Mouse (Mus musculus) midbrain, embryonic 15.5 days (tissue): ENCODE data around the gene Aqp9. TPM values are rescaled to one million over a fixed set of nuclear protein-coding genes. Genes with fewer than 3 reads are reported as not detected.
"Not testable (repeated sequence)": the region's sequence is repeated elsewhere in the genome, so short reads cannot be mapped to it uniquely, and the experiment has no call there.

Experiments
- ATAC-seq: fragments of 200-750 bp; cut with Nextera tagmentation; replicated peaks from 2 replicates; pipeline ENCODE4 v1.8.0; 2017; ENCODE audit warnings: moderate TSS enrichment
- H3K27ac ChIP-seq: fragments of 300-500 bp; sonication (generic); 2 replicates; pipeline ENCODE4 v1.5.1; 2015; ENCODE audit warnings: mild to moderate bottlenecking, inconsistent platforms
- H3K27me3 ChIP-seq: fragments of 300-500 bp; sonication (generic); replicated peaks from 2 replicates; pipeline ENCODE4 v1.6.1; 2015; ENCODE audit warnings: inconsistent platforms
- H3K36me3 ChIP-seq: fragments of 300-500 bp; sonication (generic); replicated peaks from 2 replicates; pipeline ENCODE4 v1.6.1; 2015; ENCODE audit warnings: inconsistent platforms
- H3K4me1 ChIP-seq: fragments of 300-500 bp; sonication (generic); 2 replicates; pipeline ENCODE4 v1.6.1; 2015; ENCODE audit warnings: inconsistent platforms
- H3K4me2 ChIP-seq: fragments of 300-500 bp; sonication (generic); 2 replicates; pipeline ENCODE4 v1.6.1; 2015; ENCODE audit warnings: inconsistent platforms, mild to moderate bottlenecking, moderate library complexity
- H3K4me3 ChIP-seq: fragments of 300-500 bp; sonication (generic); 2 replicates; pipeline ENCODE4 v1.5.1; 2015; ENCODE audit warnings: mild to moderate bottlenecking, inconsistent platforms
- H3K9ac ChIP-seq: fragments of 300-500 bp; sonication (generic); 2 replicates; pipeline ENCODE4 v1.6.1; 2015; ENCODE audit warnings: mild to moderate bottlenecking, inconsistent platforms
- H3K9me3 ChIP-seq: fragments of 300-500 bp; sonication (generic); 2 replicates; pipeline ENCODE4 v1.6.1; 2016; ENCODE audit warnings: inconsistent platforms
- WGBS: fragments of 180-500 bp; shearing (Covaris S2); methylation state at CpG from one replicate; pipeline ENCODE4 v1.1.7; 2015; ENCODE audit warnings: mixed read lengths; 5-methylcytosine and 5-hydroxymethylcytosine counted together
- polyA plus RNA-seq: library from polyadenylated mRNA; unstranded; fragments of >200 nt; fragmentation: Nextera tagmentation; extraction: Ambion mirVana; gene quantifications from 2 replicates; pipeline ENCODE4 v1.2.1, GENCODE M21; 2015

Aqp9 gene
- polyA plus RNA-seq, 1 experiment from 2014 or later = 0.54 TPM

GRCm38 (mm10) chr9:71151386-71151785, 17.1 kb downstream of the Aqp9 start:
- no peaks in the 10 kb centered on the region for H3K4me1 ChIP-seq
- H3K4me2 ChIP-seq = no peak overlapping the region
- H3K9ac ChIP-seq = no peak overlapping the region
- no peaks in the 10 kb centered on the region for H3K27me3 ChIP-seq
- no peaks in the 10 kb centered on the region for H3K9me3 ChIP-seq
- WGBS = 45% methylated on average over 6 of the region's 6 CpGs
- no peaks in the 10 kb centered on the region for H3K36me3 ChIP-seq
- ATAC-seq = no peak
- H3K4me3 ChIP-seq = no peak overlapping the region
- H3K27ac ChIP-seq = no peak overlapping the region

DNA sequence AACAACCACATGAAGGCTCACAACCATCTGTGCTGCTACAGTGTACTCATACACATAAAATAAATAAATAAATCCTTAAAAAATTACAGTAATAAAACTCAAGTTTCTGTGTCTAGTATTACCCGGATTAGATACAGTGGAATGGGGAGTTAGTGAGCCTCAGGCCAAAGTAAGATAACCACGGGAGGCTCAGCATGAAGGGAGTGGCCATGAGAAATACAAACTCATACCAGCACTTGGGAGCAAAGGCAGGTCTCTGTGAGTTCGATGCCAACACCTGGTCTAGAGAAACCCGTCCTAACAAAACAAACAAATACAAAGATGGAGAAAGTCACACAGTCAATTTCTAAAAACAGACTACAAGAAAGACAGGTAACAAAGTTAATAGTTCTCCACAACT, 18.3 kb downstream of the Aqp9 start:
- WGBS = 90% methylated on average over 4 of the region's 4 CpGs
- H3K36me3 ChIP-seq = no peaks in the 10 kb centered on the region
- no peak overlapping the region for H3K9ac ChIP-seq
- no peak overlapping the region for H3K27ac ChIP-seq
- ATAC-seq = no peak
- no peak overlapping the region for H3K4me2 ChIP-seq
- no peaks in the 10 kb centered on the region for H3K27me3 ChIP-seq
- no peaks in the 10 kb centered on the region for H3K4me1 ChIP-seq
- no peaks in the 10 kb centered on the region for H3K9me3 ChIP-seq
- no peak overlapping the region for H3K4me3 ChIP-seq

DNA sequence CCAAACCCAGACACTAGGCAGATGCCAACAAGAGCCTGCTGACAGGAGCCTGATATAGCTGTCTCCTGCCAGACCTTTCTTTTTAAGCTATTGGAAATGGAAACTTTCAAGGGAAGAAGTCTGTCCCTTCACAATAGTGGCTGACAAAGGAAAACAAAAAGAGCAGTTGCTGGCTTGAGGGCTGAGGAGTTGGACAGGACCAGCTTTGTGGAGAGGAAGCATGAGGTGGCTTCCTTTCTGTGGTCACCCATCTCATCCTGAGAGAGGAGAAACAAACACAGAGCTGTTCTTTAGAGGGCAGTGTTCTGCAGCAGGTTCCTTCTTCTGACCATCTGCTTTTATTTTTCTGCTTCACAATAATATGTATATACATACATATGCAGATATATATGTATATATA, 19.6 kb downstream of the Aqp9 start:
- Histone ChIP-seq H3K4me3 (no peak overlapping the region), H3K4me1 (no peaks in the 10 kb centered on the region), H3K9me3 (no peaks in the 10 kb centered on the region), H3K4me2 (no peak overlapping the region), H3K36me3 (no peaks in the 10 kb centered on the region), H3K27ac (no peak overlapping the region), H3K27me3 (no peaks in the 10 kb centered on the region), H3K9ac (no peak overlapping the region)
- no peak for ATAC-seq

DNA sequence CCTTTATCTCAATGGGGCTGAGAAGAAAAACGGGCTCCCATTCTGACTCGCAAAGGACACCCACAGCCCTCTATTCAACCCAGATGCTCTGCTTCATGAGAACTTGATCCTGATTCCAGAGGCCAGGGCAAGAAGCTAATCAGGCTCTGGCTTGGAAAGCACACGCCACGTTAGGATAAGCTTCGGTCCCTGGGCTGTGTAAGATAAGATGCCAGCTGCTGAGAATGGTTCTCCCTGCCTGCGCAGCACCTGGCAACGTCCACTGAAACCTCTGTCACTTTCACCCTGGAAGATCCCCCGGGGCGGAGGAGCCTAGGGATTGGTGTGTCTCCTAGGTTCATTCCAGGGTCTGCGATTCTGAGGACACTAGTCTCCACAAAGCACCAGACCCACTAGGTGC, 22.3 kb downstream of the Aqp9 start:
- Histone ChIP-seq H3K9ac (no peak overlapping the region), H3K27me3 (no peaks in the 10 kb centered on the region), H3K4me1 (no peaks in the 10 kb centered on the region), H3K4me3 (no peak overlapping the region), H3K36me3 (no peaks in the 10 kb centered on the region), H3K9me3 (no peaks in the 10 kb centered on the region), H3K4me2 (no peak overlapping the region), H3K27ac (no peak overlapping the region)
- no peak for ATAC-seq
- WGBS = 85% methylated on average over 10 of the region's 10 CpGs

GRCm38 (mm10) chr9:71140205-71140604, 28.3 kb downstream of the Aqp9 start:
- Histone ChIP-seq H3K27ac (no peak overlapping the region), H3K9me3 (no peaks in the 10 kb centered on the region), H3K4me1 (no peaks in the 10 kb centered on the region), H3K4me2 (no peak overlapping the region), H3K9ac (no peak overlapping the region), H3K27me3 (no peaks in the 10 kb centered on the region), H3K4me3 (no peak overlapping the region), H3K36me3 (no peaks in the 10 kb centered on the region)
- 87% methylated on average over 8 of the region's 8 CpGs for WGBS
- no peak for ATAC-seq

GRCm38 (mm10) chr9:71138936-71139335, 29.5 kb downstream of the Aqp9 start:
- H3K27ac ChIP-seq = no peak overlapping the region
- H3K27me3 ChIP-seq = no peaks in the 10 kb centered on the region
- no peaks in the 10 kb centered on the region for H3K4me1 ChIP-seq
- no peak for ATAC-seq
- H3K36me3 ChIP-seq = no peaks in the 10 kb centered on the region
- no peak overlapping the region for H3K4me3 ChIP-seq
- no peaks in the 10 kb centered on the region for H3K9me3 ChIP-seq
- H3K4me2 ChIP-seq = no peak overlapping the region
- 97% methylated on average over 2 of the region's 2 CpGs for WGBS
- no peak overlapping the region for H3K9ac ChIP-seq

- Histone ChIP-seq H3K27me3 (no peaks in the 10 kb centered on the region), H3K36me3 (no peaks in the 10 kb centered on the region), H3K4me3 (no peak overlapping the region), H3K27ac (no peak overlapping the region), H3K4me2 (no peak overlapping the region), H3K4me1 (no peaks in the 10 kb centered on the region), H3K9me3 (no peaks in the 10 kb centered on the region), H3K9ac (no peak overlapping the region)
- 81% methylated on average over 6 of the region's 6 CpGs for WGBS
- ATAC-seq = no peak
These were observed 31.1 kb downstream of the Aqp9 start for GRCm38 (mm10) chr9:71137267-71137945.

GRCm38 (mm10) chr9:71135073-71135472, 33.4 kb downstream of the Aqp9 start:
- H3K36me3 ChIP-seq = no peaks in the 10 kb centered on the region
- no peaks in the 10 kb centered on the region for H3K4me1 ChIP-seq
- 72% methylated on average over 5 of the region's 5 CpGs for WGBS
- no peak overlapping the region for H3K4me3 ChIP-seq
- H3K9ac ChIP-seq = no peak overlapping the region
- H3K9me3 ChIP-seq = no peaks in the 10 kb centered on the region
- no peak overlapping the region for H3K4me2 ChIP-seq
- no peak overlapping the region for H3K27ac ChIP-seq
- ATAC-seq = no peak
- no peaks in the 10 kb centered on the region for H3K27me3 ChIP-seq

DNA sequence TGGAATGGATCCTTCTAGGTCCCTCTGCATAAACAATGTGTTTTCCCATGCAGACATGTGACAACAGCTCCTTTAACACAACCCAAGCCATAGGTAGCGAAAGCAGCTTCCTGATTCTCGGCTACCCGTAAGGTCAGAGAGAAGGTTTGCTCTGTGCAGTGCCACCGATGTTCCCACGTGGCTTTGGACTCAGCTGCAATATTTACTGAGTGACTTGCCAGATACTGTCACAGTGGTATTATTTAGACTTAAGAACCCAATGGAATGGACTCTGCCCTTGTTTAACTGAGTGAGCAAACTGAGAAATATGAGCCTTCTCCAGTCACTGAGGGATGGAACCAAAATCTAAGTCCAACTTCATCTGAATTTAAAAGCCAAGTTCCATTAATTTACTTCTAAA, 35.3 kb downstream of the Aqp9 start:
- Histone ChIP-seq H3K4me1 (no peaks in the 10 kb centered on the region), H3K36me3 (no peaks in the 10 kb centered on the region), H3K9me3 (no peaks in the 10 kb centered on the region), H3K4me2 (no peak overlapping the region), H3K27me3 (no peaks in the 10 kb centered on the region), H3K9ac (no peak overlapping the region), H3K4me3 (no peak overlapping the region), H3K27ac (no peak overlapping the region)
- WGBS = 84% methylated on average over 5 of the region's 5 CpGs
- ATAC-seq = no peak

GRCm38 (mm10) chr9:71131822-71132221, 36.7 kb downstream of the Aqp9 start:
- Histone ChIP-seq H3K36me3 (no peaks in the 10 kb centered on the region), H3K4me3 (no peak overlapping the region), H3K9me3 (no peaks in the 10 kb centered on the region), H3K27ac (no peak overlapping the region), H3K9ac (no peak overlapping the region), H3K4me1 (no peaks in the 10 kb centered on the region), H3K4me2 (no peak overlapping the region), H3K27me3 (no peaks in the 10 kb centered on the region)
- 85% methylated on average over 5 of the region's 5 CpGs for WGBS
- no peak for ATAC-seq

- H3K4me2 ChIP-seq = no peak overlapping the region
- H3K4me1 ChIP-seq = no peaks in the 10 kb centered on the region
- H3K9ac ChIP-seq = no peak overlapping the region
- H3K9me3 ChIP-seq = no peaks in the 10 kb centered on the region
- ATAC-seq = no peak
- 63% methylated on average over 5 of the region's 5 CpGs for WGBS
- H3K4me3 ChIP-seq = no peak overlapping the region
- no peaks in the 10 kb centered on the region for H3K27me3 ChIP-seq
- H3K27ac ChIP-seq = no peak overlapping the region
- H3K36me3 ChIP-seq = no peaks in the 10 kb centered on the region
These were observed 39.6 kb downstream of the Aqp9 start for GRCm38 (mm10) chr9:71128911-71129310.

GRCm38 (mm10) chr9:71126205-71126604, 42.3 kb downstream of the Aqp9 start:
- 29% methylated on average over 2 of the region's 2 CpGs for WGBS
- Histone ChIP-seq H3K27me3 (no peaks in the 10 kb centered on the region), H3K9ac (no peak overlapping the region), H3K4me2 (no peak overlapping the region), H3K9me3 (no peaks in the 10 kb centered on the region), H3K4me1 (no peaks in the 10 kb centered on the region), H3K27ac (no peak overlapping the region), H3K4me3 (no peak overlapping the region), H3K36me3 (no peaks in the 10 kb centered on the region)
- no peak for ATAC-seq

- H3K9me3 ChIP-seq, ATAC-seq, H3K27ac ChIP-seq, H3K4me3 ChIP-seq, H3K4me2 ChIP-seq, H3K4me1 ChIP-seq, H3K27me3 ChIP-seq, H3K36me3 ChIP-seq, H3K9ac ChIP-seq: not testable (repeated sequence)
- 87% methylated on average over 8 of the region's 8 CpGs for WGBS
These were observed 45.4 kb downstream of the Aqp9 start for GRCm38 (mm10) chr9:71123095-71123494.
